Mouse (Mus musculus): ENCODE measurements around the gene Stac2.

Stac2 gene

GRCm38 (mm10) chr11:98021565-98022252 lies 31.6 kb downstream of the Stac2 start:
- peak; percentile 15 for DNase-seq (ENCODE audit: low spot score)

- DNase-seq (ENCODE audit: low spot score), result no peak
These were observed 32.1 kb downstream of the Stac2 start for GRCm38 (mm10) chr11:98021118-98021517.

- no peak for DNase-seq (ENCODE audit: low spot score)
These were observed 32.6 kb downstream of the Stac2 start for GRCm38 (mm10) chr11:98020710-98021109.

GRCm38 (mm10) chr11:98019883-98020610 lies 33.2 kb downstream of the Stac2 start:
- no peak for DNase-seq (ENCODE audit: low spot score)

- peak; percentile 16 for DNase-seq (ENCODE audit: low spot score)
These were observed 34.2 kb downstream of the Stac2 start for GRCm38 (mm10) chr11:98018858-98019641.

- DNase-seq (ENCODE audit: low spot score), result no peak
These were observed 35.0 kb downstream of the Stac2 start for GRCm38 (mm10) chr11:98018222-98018621.

- no peak for DNase-seq (ENCODE audit: low spot score)
These were observed 36.4 kb downstream of the Stac2 start for GRCm38 (mm10) chr11:98016824-98017223.

- no peak for DNase-seq (ENCODE audit: low spot score)
These were observed 37.1 kb downstream of the Stac2 start for GRCm38 (mm10) chr11:98016177-98016576.

GRCm38 (mm10) chr11:98012831-98013230 lies 40.4 kb downstream of the Stac2 start:
- no peak for DNase-seq (ENCODE audit: low spot score)

GRCm38 (mm10) chr11:98011716-98012115 lies 41.5 kb downstream of the Stac2 start:
- no peak for DNase-seq (ENCODE audit: low spot score)

- DNase-seq (ENCODE audit: low spot score), result no peak
These were observed 45.2 kb downstream of the Stac2 start for GRCm38 (mm10) chr11:98008087-98008486.

GRCm38 (mm10) chr11:98005686-98006085 lies 47.6 kb downstream of the Stac2 start:
- DNase-seq (ENCODE audit: low spot score), result peak; percentile 33

- DNase-seq (ENCODE audit: low spot score), result no peak
These were observed 48.2 kb downstream of the Stac2 start for GRCm38 (mm10) chr11:98005076-98005475.

GRCm38 (mm10) chr11:98004161-98004560 lies 49.1 kb downstream of the Stac2 start:
- no peak for DNase-seq (ENCODE audit: low spot score)

GRCm38 (mm10) chr11:98003171-98003671 lies 50.0 kb downstream of the Stac2 start:
- DNase-seq (ENCODE audit: low spot score), result no peak

- DNase-seq (ENCODE audit: low spot score), result peak; percentile 71
These were observed 50.6 kb downstream of the Stac2 start for GRCm38 (mm10) chr11:98002627-98003026.

- no peak for DNase-seq (ENCODE audit: low spot score)
These were observed 51.3 kb downstream of the Stac2 start for GRCm38 (mm10) chr11:98001986-98002385.

GRCm38 (mm10) chr11:98001351-98001824 lies 51.9 kb downstream of the Stac2 start:
- DNase-seq (ENCODE audit: low spot score), result no peak

- DNase-seq (ENCODE audit: low spot score), result no peak
These were observed 52.7 kb downstream of the Stac2 start for GRCm38 (mm10) chr11:98000378-98001140.

- DNase-seq (ENCODE audit: low spot score), result no peak
These were observed 53.5 kb downstream of the Stac2 start for GRCm38 (mm10) chr11:97999748-98000147.

- no peak for DNase-seq (ENCODE audit: low spot score)
These were observed 54.2 kb downstream of the Stac2 start for GRCm38 (mm10) chr11:97998898-97999608.
